Mouse (Mus musculus): ENCODE results near the gene Gm9376.

GRCm38 (mm10) chr14:118241416-118241815, 25.3 kb upstream of the Gm9376 start:
- TF ChIP-seq CTCF (IDR thresholded peaks at IDR 0.05; ENCODE audit: low read depth) (no peak), EP300 (IDR thresholded peaks at IDR 0.05; ENCODE audit: low read depth) (no peak)

Data from liver, embryonic 14.5 days (tissue).